Mouse (Mus musculus): ENCODE results near the gene RPS10-NUDT3. TPM values are rescaled to one million over a fixed set of nuclear protein-coding genes. Genes with fewer than 3 reads are reported as not detected.
"Not testable (repeated sequence)": the region's sequence is repeated elsewhere in the genome, so short reads cannot be mapped to it uniquely, and the experiment has no call there.

Gene RPS10-NUDT3
- polyA plus RNA-seq, 1 experiment from 2014 or later = not detected

- TF ChIP-seq CTCF (IDR thresholded peaks at IDR 0.05; ENCODE audit: low read depth) = no peak
- WGBS = 27% methylated on average over 18 of the region's 18 CpGs
- no peak for ATAC-seq (replicated peaks; ENCODE audit: low FRiP score, low read depth)
These were observed 1.4 kb upstream of the RPS10-NUDT3 start, which contains the start of gene Rps10 for GRCm38 (mm10) chr17:27636132-27637020. TSS of gene Rps10 (minus strand) at chr17:27636669.

GRCm38 (mm10) chr17:27635575-27635903 is 517 bp upstream of the RPS10-NUDT3 start:
- not testable (repeated sequence) for H3K9ac ChIP-seq (ENCODE audit: low read depth, low read length); H3K27me3 ChIP-seq (ENCODE audit: insufficient read depth, low read length); ATAC-seq (replicated peaks; ENCODE audit: low FRiP score, low read depth); DNase-seq (ENCODE audit: low spot score); H3K9me3 ChIP-seq (replicated peaks; ENCODE audit: low read length)
- Histone ChIP-seq H3K4me1 (replicated peaks; ENCODE audit: insufficient read depth, low read length) (peaks cover 13% of the 10 kb centered on the region), H3K27ac (peak overlapping the region; percentile 89; the same call in 1 of the 2 replicates), H3K36me3 (ENCODE audit: insufficient read depth, low read length) (peaks cover 26% of the 10 kb centered on the region), H3K4me3 (replicated peaks; ENCODE audit: low read depth, low read length) (peak overlapping the region; percentile 93), H3K4me2 (ENCODE audit: low read length) (peak overlapping the region; percentile 82)
- 41% methylated on average over 9 of the region's 9 CpGs for WGBS

More at GRCm38 (mm10) chr17:27636132-27637020, 1.4 kb upstream of the RPS10-NUDT3 start, which contains the start of gene Rps10:
- Histone ChIP-seq H3K9ac (ENCODE audit: low read depth, low read length) (peak within 1 kb of the TSS; percentile 5; the same call in 1 of the 2 replicates), H3K4me2 (ENCODE audit: low read length) (peak within 1 kb of the TSS; percentile 82), H3K27ac (0 out of 2 replicates have a peak within 1 kb of the TSS, but pooled peaks have one; percentile 89), H3K4me1 (replicated peaks; ENCODE audit: insufficient read depth, low read length) (peaks cover 13% of the 10 kb centered on the region), H3K9me3 (replicated peaks; ENCODE audit: low read length) (no peaks in the 10 kb centered on the region), H3K4me3 (replicated peaks; ENCODE audit: low read depth, low read length) (peak within 1 kb of the TSS; percentile 93; the same call in 1 of the 2 replicates), H3K36me3 (ENCODE audit: insufficient read depth, low read length) (peaks cover 18% of the 10 kb centered on the region), H3K27me3 (ENCODE audit: insufficient read depth, low read length) (no peaks in the 10 kb centered on the region)
- DNase-seq (ENCODE audit: low spot score) = no peak

- TF ChIP-seq CTCF (IDR thresholded peaks at IDR 0.05; ENCODE audit: low read depth) = peak; percentile 84
- H3K9ac ChIP-seq (ENCODE audit: low read depth, low read length) = no peak overlapping the region
- no peaks in the 10 kb centered on the region for H3K9me3 ChIP-seq (replicated peaks; ENCODE audit: low read length)
- no peak overlapping the region for H3K4me3 ChIP-seq (replicated peaks; ENCODE audit: low read depth, low read length)
- no peak overlapping the region; the same call in 1 of the 2 replicates for H3K27ac ChIP-seq
- H3K36me3 ChIP-seq (ENCODE audit: insufficient read depth, low read length) = peaks cover 36% of the 10 kb centered on the region
- WGBS = 69% methylated on average over 2 of the region's 2 CpGs
- H3K4me1 ChIP-seq (replicated peaks; ENCODE audit: insufficient read depth, low read length) = peaks cover 13% of the 10 kb centered on the region
- peak; percentile 91 for DNase-seq (ENCODE audit: low spot score)
- no peak overlapping the region for H3K4me2 ChIP-seq (ENCODE audit: low read length)
- no peaks in the 10 kb centered on the region for H3K27me3 ChIP-seq (ENCODE audit: insufficient read depth, low read length)
- ATAC-seq (replicated peaks; ENCODE audit: low FRiP score, low read depth) = no peak; the same call in 1 of the 2 replicates
These were observed 5.6 kb downstream of the RPS10-NUDT3 start for GRCm38 (mm10) chr17:27629249-27630020.

GRCm38 (mm10) chr17:27628376-27628775 is 6.6 kb downstream of the RPS10-NUDT3 start:
- peaks cover 33% of the 10 kb centered on the region for H3K36me3 ChIP-seq (ENCODE audit: insufficient read depth, low read length)
- peaks cover 7% of the 10 kb centered on the region for H3K4me1 ChIP-seq (replicated peaks; ENCODE audit: insufficient read depth, low read length)
- H3K4me2 ChIP-seq (ENCODE audit: low read length) = no peak overlapping the region
- 87% methylated on average over 8 of the region's 8 CpGs for WGBS
- no peak overlapping the region for H3K4me3 ChIP-seq (replicated peaks; ENCODE audit: low read depth, low read length)
- ATAC-seq (replicated peaks; ENCODE audit: low FRiP score, low read depth) (no peak), DNase-seq (ENCODE audit: low spot score) (no peak)
- no peaks in the 10 kb centered on the region for H3K9me3 ChIP-seq (replicated peaks; ENCODE audit: low read length)
- H3K9ac ChIP-seq (ENCODE audit: low read depth, low read length) = no peak overlapping the region
- H3K27me3 ChIP-seq (ENCODE audit: insufficient read depth, low read length) = no peaks in the 10 kb centered on the region
- TF ChIP-seq CTCF (IDR thresholded peaks at IDR 0.05; ENCODE audit: low read depth) = no peak
- no peak overlapping the region for H3K27ac ChIP-seq

GRCm38 (mm10) chr17:27627451-27627850 is 7.6 kb downstream of the RPS10-NUDT3 start:
- H3K9ac ChIP-seq (ENCODE audit: low read depth, low read length) = no peak overlapping the region
- peak; percentile 20; the same call in 1 of the 2 replicates for TF ChIP-seq CTCF (IDR thresholded peaks at IDR 0.05; ENCODE audit: low read depth)
- H3K4me3 ChIP-seq (replicated peaks; ENCODE audit: low read depth, low read length) = no peak overlapping the region
- WGBS = 42% methylated on average over 5 of the region's 5 CpGs
- no peak for ATAC-seq (replicated peaks; ENCODE audit: low FRiP score, low read depth)
- H3K27me3 ChIP-seq (ENCODE audit: insufficient read depth, low read length) = no peaks in the 10 kb centered on the region
- no peak for DNase-seq (ENCODE audit: low spot score)
- no peak overlapping the region for H3K4me2 ChIP-seq (ENCODE audit: low read length)
- H3K36me3 ChIP-seq (ENCODE audit: insufficient read depth, low read length) = peaks cover 28% of the 10 kb centered on the region
- no peaks in the 10 kb centered on the region for H3K9me3 ChIP-seq (replicated peaks; ENCODE audit: low read length)
- no peak overlapping the region for H3K27ac ChIP-seq
- H3K4me1 ChIP-seq (replicated peaks; ENCODE audit: insufficient read depth, low read length) = no peaks in the 10 kb centered on the region

- Histone ChIP-seq H3K27ac (no peak overlapping the region), H3K4me1 (replicated peaks; ENCODE audit: insufficient read depth, low read length) (no peaks in the 10 kb centered on the region), H3K9ac (ENCODE audit: low read depth, low read length) (no peak overlapping the region), H3K36me3 (ENCODE audit: insufficient read depth, low read length) (peaks cover 21% of the 10 kb centered on the region), H3K4me3 (replicated peaks; ENCODE audit: low read depth, low read length) (no peak overlapping the region), H3K9me3 (replicated peaks; ENCODE audit: low read length) (no peaks in the 10 kb centered on the region), H3K4me2 (ENCODE audit: low read length) (no peak overlapping the region), H3K27me3 (ENCODE audit: insufficient read depth, low read length) (no peaks in the 10 kb centered on the region)
- 29% methylated on average over 5 of the region's 5 CpGs for WGBS
- DNase-seq (ENCODE audit: low spot score) = no peak
- ATAC-seq (replicated peaks; ENCODE audit: low FRiP score, low read depth) = no peak
- TF ChIP-seq CTCF (IDR thresholded peaks at IDR 0.05; ENCODE audit: low read depth) = no peak
These were observed 8.3 kb downstream of the RPS10-NUDT3 start for GRCm38 (mm10) chr17:27626681-27627080.
